Mouse (Mus musculus) thymus, adult 2 months (tissue): ENCODE data around the gene Nmd3. TPM values are rescaled to one million over a fixed set of nuclear protein-coding genes. Genes with fewer than 3 reads are reported as not detected.

ENCODE experiments used
- DNase-seq: peaks from one replicate; pipeline ENCODE4 v3.0.0; 2021
- H3K27ac ChIP-seq: fragments of 200-500 bp; 2 replicates; pipeline ENCODE4 v1.5.1; 2012; ENCODE audit warnings: low read length, control low read depth; ENCODE audit not compliant: control insufficient read depth, insufficient read depth
- H3K27me3 ChIP-seq: fragments of 200-500 bp; 2 replicates; pipeline ENCODE4 v1.6.1; 2012; ENCODE audit warnings: mild to moderate bottlenecking, low read length, moderate library complexity, mixed read lengths; ENCODE audit not compliant: control insufficient read depth, insufficient read depth
- H3K36me3 ChIP-seq: fragments of 200-500 bp; 2 replicates; pipeline ENCODE4 v1.6.1; 2012; ENCODE audit warnings: mild to moderate bottlenecking, low read length, moderate library complexity; ENCODE audit not compliant: control insufficient read depth, insufficient read depth
- H3K4me1 ChIP-seq: fragments of 200-500 bp; replicated peaks from 2 replicates; pipeline ENCODE4 v1.6.1; 2012; ENCODE audit warnings: low read length; ENCODE audit not compliant: control insufficient read depth, insufficient read depth
- H3K4me3 ChIP-seq: fragments of 200-500 bp; 2 replicates; pipeline ENCODE4 v1.5.1; 2012; ENCODE audit warnings: mild to moderate bottlenecking, low read length, control low read depth, moderate library complexity; ENCODE audit not compliant: control insufficient read depth, insufficient read depth
- CTCF ChIP-seq: fragments of 200-500 bp; IDR thresholded peaks from 2 replicates; pipeline ENCODE4 v1.5.1; 2012; ENCODE audit warnings: mild to moderate bottlenecking, control low read depth, low read length, moderate library complexity, borderline replicate concordance; ENCODE audit not compliant: control insufficient read depth, poor library complexity, insufficient read depth; ENCODE audit errors: extremely low read depth
- POLR2A ChIP-seq: fragments of 200-500 bp; IDR thresholded peaks from 2 replicates; pipeline ENCODE4 v1.6.1; 2012; ENCODE audit warnings: mild to moderate bottlenecking, low read length, control low read depth, moderate library complexity; ENCODE audit not compliant: control insufficient read depth, poor library complexity, insufficient read depth; ENCODE audit errors: extremely low read depth
- WGBS: fragments of 180-500 bp; shearing (Covaris S2); methylation state at CpG from one replicate; pipeline ENCODE4 v1.1.7; 2018; 5-methylcytosine and 5-hydroxymethylcytosine counted together
- polyA plus RNA-seq: library from polyadenylated mRNA; depleted of rRNA; stranded (reverse); fragments of >200 nt; gene quantifications from 2 replicates; pipeline ENCODE4 v1.2.3, GENCODE M21; 2012; rRNA removed

The Nmd3 gene
- polyA plus RNA-seq, 1 experiment: 57.6 TPM

DNA sequence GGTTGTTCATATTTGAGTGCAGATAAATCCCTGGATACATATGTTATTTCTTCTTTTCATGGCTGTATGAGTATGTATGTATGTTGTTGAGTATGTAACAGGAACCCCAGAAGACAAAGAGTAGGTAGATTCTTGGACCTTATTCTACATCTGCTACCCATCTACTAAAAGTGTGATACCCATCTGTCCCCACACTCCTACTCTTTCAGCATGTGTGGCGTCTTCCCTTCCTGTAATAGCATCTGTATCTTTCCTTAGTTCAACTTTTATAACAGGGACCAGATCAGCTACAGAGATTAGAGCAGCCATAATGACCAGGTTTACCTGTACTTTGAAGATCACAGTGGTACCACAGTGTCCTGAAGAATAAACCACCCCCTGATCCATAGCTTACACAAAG, 81.4 kb downstream of the Nmd3 start:
- Histone ChIP-seq H3K36me3 (no peaks in the 10 kb centered on the region), H3K27me3 (no peaks in the 10 kb centered on the region), H3K27ac (no peak overlapping the region), H3K4me1 (no peaks in the 10 kb centered on the region), H3K4me3 (no peak overlapping the region)
- TF ChIP-seq CTCF (no peak), POLR2A (no peak)
- whole genome bisulfite sequencing: 97% methylated on average over 1 of the region's 1 CpGs
- DNase-seq: no peak

Other genes with a start within 250 kb of the Nmd3 start
- 1.8 and 2.2 TPM in 2 replicates for gene B3galnt1, start 123.0 kb upstream of the Nmd3 start, polyA plus RNA-seq
- gene Sptssb, start 138.0 kb downstream of the Nmd3 start, polyA plus RNA-seq: 2.3 and 5.5 TPM in 2 replicates